Mouse (Mus musculus) neural tube, embryonic 14.5 days (tissue): ENCODE results near the gene Olfr55. TPM values are rescaled to one million over a fixed set of nuclear protein-coding genes. Genes with fewer than 3 reads are reported as not detected.
"Not testable (repeated sequence)": the region's sequence is repeated elsewhere in the genome, so short reads cannot be mapped to it uniquely, and the experiment has no call there.

Experiments
- ATAC-seq: fragments of 200-750 bp; cut with Nextera tagmentation; 2 replicates; pipeline ENCODE4 v1.8.0; 2017; ENCODE audit warnings: low read depth, mild to moderate bottlenecking, moderate TSS enrichment, moderate library complexity
- H3K27ac ChIP-seq: fragments of 300-500 bp; sonication (generic); 2 replicates; pipeline ENCODE4 v1.5.1; 2014; ENCODE audit warnings: low read depth, mild to moderate bottlenecking, control low read depth, low read length, moderate library complexity, mixed read lengths
- H3K27me3 ChIP-seq: fragments of 300-500 bp; sonication (generic); 2 replicates; pipeline ENCODE4 v1.6.1; 2014; ENCODE audit warnings: low read length; ENCODE audit not compliant: control insufficient read depth, insufficient read depth
- H3K36me3 ChIP-seq: fragments of 300-500 bp; sonication (generic); 2 replicates; pipeline ENCODE4 v1.6.1; 2014; ENCODE audit warnings: low read length, mixed read lengths; ENCODE audit not compliant: control insufficient read depth, insufficient read depth
- H3K4me1 ChIP-seq: fragments of 300-500 bp; sonication (generic); 2 replicates; pipeline ENCODE4 v1.6.1; 2014; ENCODE audit warnings: low read length; ENCODE audit not compliant: control insufficient read depth, insufficient read depth
- H3K4me2 ChIP-seq: fragments of 300-500 bp; sonication (generic); 2 replicates; pipeline ENCODE4 v1.6.1; 2014; ENCODE audit warnings: mild to moderate bottlenecking, low read depth, low read length, control low read depth
- H3K4me3 ChIP-seq: fragments of 300-500 bp; sonication (generic); 2 replicates; pipeline ENCODE4 v1.5.1; 2014; ENCODE audit warnings: low read depth, low read length, control low read depth, mixed read lengths
- H3K9ac ChIP-seq: fragments of 300-500 bp; sonication (generic); replicated peaks from 2 replicates; pipeline ENCODE4 v1.6.1; 2014; ENCODE audit warnings: low read depth, mild to moderate bottlenecking, control low read depth, low read length, mixed read lengths
- H3K9me3 ChIP-seq: fragments of 300-500 bp; sonication (generic); 2 replicates; pipeline ENCODE4 v1.6.1; 2016; ENCODE audit warnings: low read length; ENCODE audit not compliant: control insufficient read depth
- WGBS: fragments of 180-500 bp; shearing (Covaris S2); extraction: QIAGEN DNeasy Blood & Tissue Kit; methylation state at CpG from one replicate; pipeline ENCODE4 v1.1.7; 2014; 5-methylcytosine and 5-hydroxymethylcytosine counted together
- polyA plus RNA-seq: library from polyadenylated mRNA; unstranded; fragments of >200 nt; fragmentation: Nextera tagmentation; extraction: Ambion mirVana; gene quantifications from 2 replicates; pipeline ENCODE4 v1.2.1, GENCODE M21; 2014

Olfr55 gene
- 0.12 TPM in 2 replicates for polyA plus RNA-seq

GRCm38 (mm10) chr17:33168147-33168546 is at the start of gene Olfr55:
TSS of gene Olfr55 (plus strand) at chr17:33168447.
- not testable (repeated sequence) for H3K9ac ChIP-seq, H3K4me2 ChIP-seq, H3K4me3 ChIP-seq, H3K36me3 ChIP-seq, H3K27ac ChIP-seq, H3K4me1 ChIP-seq, ATAC-seq, H3K27me3 ChIP-seq, H3K9me3 ChIP-seq
- 80% methylated on average over 1 of the region's 1 CpGs for WGBS

DNA sequence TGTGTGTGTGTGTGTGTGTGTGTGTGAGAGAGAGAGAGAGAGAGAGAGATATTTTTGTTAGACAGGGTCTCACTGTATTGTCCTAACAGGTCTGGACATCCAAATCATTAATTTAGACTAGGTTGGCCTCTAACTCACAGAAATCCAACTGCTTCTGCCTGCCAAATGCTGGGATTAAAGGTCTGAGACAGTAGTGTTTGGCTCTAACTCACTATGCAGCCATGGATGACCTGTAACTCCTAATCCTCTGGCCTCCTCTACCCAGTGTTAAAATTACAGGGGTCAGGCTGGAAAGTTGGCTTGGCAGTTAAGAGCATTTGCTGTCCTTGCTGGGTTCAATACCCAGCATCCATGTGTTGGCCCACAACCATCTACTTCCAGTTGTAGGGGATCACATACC is 43.7 kb upstream of the Olfr55 start:
- ATAC-seq: no peak
- no peaks in the 10 kb centered on the region for H3K9me3 ChIP-seq
- H3K27ac ChIP-seq: no peak overlapping the region
- no peaks in the 10 kb centered on the region for H3K27me3 ChIP-seq
- H3K4me2 ChIP-seq: no peak overlapping the region
- H3K9ac ChIP-seq: no peak overlapping the region
- H3K36me3 ChIP-seq: no peaks in the 10 kb centered on the region
- no peaks in the 10 kb centered on the region for H3K4me1 ChIP-seq
- no peak overlapping the region for H3K4me3 ChIP-seq

- WGBS: 59% methylated on average over 2 of the region's 2 CpGs
- H3K27ac ChIP-seq: no peak overlapping the region
- H3K9me3 ChIP-seq: no peaks in the 10 kb centered on the region
- no peaks in the 10 kb centered on the region for H3K36me3 ChIP-seq
- no peak for ATAC-seq
- no peaks in the 10 kb centered on the region for H3K4me1 ChIP-seq
- no peak overlapping the region for H3K4me2 ChIP-seq
- H3K9ac ChIP-seq: no peak overlapping the region
- H3K4me3 ChIP-seq: no peak overlapping the region
- H3K27me3 ChIP-seq: no peaks in the 10 kb centered on the region
Observed at GRCm38 (mm10) chr17:33126257-33126656, 42.0 kb upstream of the Olfr55 start.

DNA sequence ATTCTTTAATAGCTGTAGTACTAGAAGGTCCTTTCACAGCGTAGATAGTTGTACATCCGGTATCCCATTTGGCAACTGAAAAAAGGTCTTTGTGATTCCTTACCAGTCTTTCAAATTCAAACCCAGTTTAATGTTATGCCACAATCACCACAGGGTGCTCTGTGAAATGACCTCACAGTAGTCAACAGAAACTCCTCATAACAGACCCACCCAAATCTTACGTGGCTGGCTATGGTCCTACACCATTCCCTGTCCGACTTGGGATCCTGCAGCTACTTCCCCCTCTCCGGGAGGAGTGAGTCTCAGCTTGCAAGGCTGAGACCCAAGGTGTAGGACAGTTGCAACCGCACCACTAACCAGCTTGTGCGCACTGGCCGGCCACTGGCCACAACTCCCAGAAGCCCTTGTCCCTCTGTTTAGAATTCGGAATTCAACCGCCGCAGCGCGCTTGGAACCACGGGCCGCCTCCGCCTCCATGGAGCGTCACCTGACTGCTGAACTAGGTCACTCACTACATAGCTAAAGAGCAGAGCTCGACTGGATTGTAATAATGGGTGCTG is 28.9 kb upstream of the Olfr55 start, which contains the start of gene Morc2b:
TSS of gene Morc2b (minus strand) at position 423 of the 560 bp plus-strand sequence.
- no peak within 1 kb of the TSS for H3K4me3 ChIP-seq
- H3K27me3 ChIP-seq: no peaks in the 10 kb centered on the region
- H3K9me3 ChIP-seq: no peaks in the 10 kb centered on the region
- H3K9ac ChIP-seq: no peak within 1 kb of the TSS
- ATAC-seq: no peak
- WGBS: 76% methylated on average over 18 of the region's 18 CpGs
- H3K4me2 ChIP-seq: no peak within 1 kb of the TSS
- no peaks in the 10 kb centered on the region for H3K4me1 ChIP-seq
- no peak within 1 kb of the TSS for H3K27ac ChIP-seq
- H3K36me3 ChIP-seq: no peaks in the 10 kb centered on the region

- not testable (repeated sequence) for H3K4me2 ChIP-seq, H3K36me3 ChIP-seq, H3K9ac ChIP-seq, ATAC-seq, H3K4me3 ChIP-seq, H3K27ac ChIP-seq, H3K9me3 ChIP-seq, H3K27me3 ChIP-seq, H3K4me1 ChIP-seq
- no CpG with 5 or more reads among the region's 2 CpGs for WGBS
Observed at GRCm38 (mm10) chr17:33191002-33191401, 22.8 kb downstream of the Olfr55 start, which contains the start of gene Olfr239. TSS of gene Olfr239 (plus strand) at chr17:33191302.

GRCm38 (mm10) chr17:33221590-33221989 is 53.3 kb downstream of the Olfr55 start, which contains the start of gene Olfr1564:
TSS of gene Olfr1564 (minus strand) at chr17:33221690.
- H3K9me3 ChIP-seq: no peaks in the 10 kb centered on the region
- no peaks in the 10 kb centered on the region for H3K4me1 ChIP-seq
- H3K4me2 ChIP-seq: no peak within 1 kb of the TSS
- 90% methylated on average over 2 of the region's 2 CpGs for WGBS
- no peak within 1 kb of the TSS for H3K27ac ChIP-seq
- no peaks in the 10 kb centered on the region for H3K36me3 ChIP-seq
- H3K27me3 ChIP-seq: no peaks in the 10 kb centered on the region
- no peak for ATAC-seq
- no peak within 1 kb of the TSS for H3K9ac ChIP-seq
- no peak within 1 kb of the TSS for H3K4me3 ChIP-seq

Other genes starting within 250 kb of the Olfr55 start
- 6.9 and 9.4 TPM in 2 replicates for gene Cyp4f13, start 221.0 kb upstream of the Olfr55 start, polyA plus RNA-seq
- 7.3 and 9.5 TPM in 2 replicates for gene Zfp472, start 202.6 kb upstream of the Olfr55 start, polyA plus RNA-seq
- gene Zfp952, start 175.3 kb upstream of the Olfr55 start, polyA plus RNA-seq: 24.9 and 25.0 TPM in 2 replicates
- 33.6 and 34.4 TPM in 2 replicates for gene Zfp763, start 135.0 kb upstream of the Olfr55 start, polyA plus RNA-seq
- gene 4921501E09Rik, start 100.4 kb upstream of the Olfr55 start, polyA plus RNA-seq: not detected in 2 replicates
- gene Zfp563, start 79.1 kb upstream of the Olfr55 start, polyA plus RNA-seq: 23.0 and 30.1 TPM in 2 replicates
- 0.76 and 0.90 TPM in 2 replicates for gene Morc2b, start 28.8 kb upstream of the Olfr55 start, polyA plus RNA-seq
- not detected in 2 replicates for gene Olfr239, start 22.9 kb downstream of the Olfr55 start, polyA plus RNA-seq
- 0.05 and 0.08 TPM in 2 replicates for gene Olfr1564, start 53.2 kb downstream of the Olfr55 start, polyA plus RNA-seq
- gene Zfp955a, start 86.7 kb downstream of the Olfr55 start, polyA plus RNA-seq: 27.9 and 28.2 TPM in 2 replicates
- not detected in 2 replicates for gene Olfr63, start 96.2 kb downstream of the Olfr55 start, polyA plus RNA-seq
- gene Zfp955b, start 121.1 kb downstream of the Olfr55 start, polyA plus RNA-seq: 18.5 and 20.3 TPM in 2 replicates
- gene Zfp81, start 190.4 kb downstream of the Olfr55 start, polyA plus RNA-seq: 19.3 and 22.9 TPM in 2 replicates
- gene Zfp101, start 226.2 kb downstream of the Olfr55 start, polyA plus RNA-seq: 14.4 and 15.9 TPM in 2 replicates